9 mouse cellular contexts compared by ENCODE assay signal in the genomic region with DNA sequence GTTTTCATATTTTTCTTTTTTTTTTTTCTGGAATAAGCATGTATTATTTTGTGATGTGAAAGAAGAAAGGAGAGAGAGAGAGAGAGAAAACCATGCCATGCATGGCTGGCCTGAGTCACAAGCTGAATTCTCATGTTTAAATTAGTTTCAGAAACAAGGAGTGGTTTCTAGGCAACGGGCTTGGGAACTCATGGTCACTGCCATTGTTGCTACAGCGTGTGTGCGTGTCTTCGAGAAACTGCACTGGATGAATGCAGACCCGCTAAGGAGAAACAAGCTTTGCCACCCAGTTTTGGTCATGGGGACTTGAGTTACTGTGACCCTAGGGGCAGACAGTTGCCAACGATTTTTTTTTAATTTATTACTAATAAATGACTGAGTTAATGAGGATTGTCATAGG. TPM values are rescaled to one million over a fixed set of nuclear protein-coding genes. Genes with fewer than 3 reads are reported as not detected.
A peak's percentile ranks its signal among the peaks of the same experiment; 100 is the strongest.
DNase-seq lines count a peak whose midpoint lies in the region; ATAC-seq and TF ChIP-seq lines count a peak whose summit lies in the region.
"Had no signal": no experiment of that assay in that cellular context is flagged by ENCODE, and none has a peak within 500 bp of the region (broad histone marks: within the 10 kb centered on the region; RNA-seq: fewer than 3 reads in every experiment).

No protein-coding gene starts in this region.

- TF ChIP-seq CTCF in layer of hippocampus, adult 2 months (conservative IDR thresholded peaks at IDR 0.05) = no peak

- no peaks in the 10 kb centered on the region for H3K27me3 ChIP-seq in embryonic facial prominence, embryonic 10.5 days (replicated peaks; ENCODE audit: low read depth, poor library complexity, severe bottlenecking)
- H3K27me3 ChIP-seq in limb, embryonic 15.5 days = no peaks in the 10 kb centered on the region

- no peaks in the 10 kb centered on the region for H3K36me3 ChIP-seq in embryonic facial prominence, embryonic 10.5 days (replicated peaks)
- no peaks in the 10 kb centered on the region for H3K36me3 ChIP-seq in limb, embryonic 15.5 days

- no peak overlapping the region for H3K9ac ChIP-seq in limb, embryonic 15.5 days

- no peak for ATAC-seq in limb, embryonic 15.5 days (ENCODE audit: insufficient number of reproducible peaks, low FRiP score, low TSS enrichment, low read depth)
- ATAC-seq in CD4-positive, CD25-positive, alpha-beta regulatory T cell, adult 4 months = no peak

- no peak overlapping the region for H3K4me2 ChIP-seq in limb, embryonic 15.5 days

- no peaks in the 10 kb centered on the region for H3K9me3 ChIP-seq in embryonic facial prominence, embryonic 10.5 days
- H3K9me3 ChIP-seq in limb, embryonic 15.5 days = no peaks in the 10 kb centered on the region

- peak overlapping the region; percentile 72 for H3K27ac ChIP-seq in layer of hippocampus, adult 2 months
- peak overlapping the region; percentile 81 for H3K27ac ChIP-seq in embryonic facial prominence, embryonic 10.5 days (replicated peaks)
- peak overlapping the region; percentile 48 for H3K27ac ChIP-seq in limb, embryonic 15.5 days

- 63% methylated on average over 6 of the region's 6 CpGs for WGBS in embryonic facial prominence, embryonic 10.5 days
- WGBS in limb, embryonic 15.5 days = 35% methylated on average over 6 of the region's 6 CpGs

- H3K4me1 ChIP-seq in embryonic facial prominence, embryonic 10.5 days = peaks cover 14% of the 10 kb centered on the region
- H3K4me1 ChIP-seq in limb, embryonic 15.5 days = peaks cover 11% of the 10 kb centered on the region; the same call in 1 of the 2 replicates

- peak in 1 of 2 experiments; percentile 47 for DNase-seq in layer of hippocampus, adult 2 months (ENCODE audit: low spot score in 2 of 2)
- no peak for DNase-seq in layer of hippocampus, postnatal 36 days
- DNase-seq in embryonic facial prominence, embryonic 10.5 days (ENCODE audit: low spot score) = peak; percentile 49
- peak; percentile 61 for DNase-seq in induced T-regulatory cell, adult 2 months (ENCODE audit: low read depth)
- no peak for DNase-seq in cerebellum, postnatal 36 days
- no peak for DNase-seq in urinary bladder, postnatal 25 days (ENCODE audit: low spot score)

- no peak overlapping the region; the same call in 1 of the 2 replicates for H3K4me3 ChIP-seq in layer of hippocampus, adult 2 months
- H3K4me3 ChIP-seq in embryonic facial prominence, embryonic 10.5 days = peak overlapping the region; percentile 12; the same call in 1 of the 2 replicates
- H3K4me3 ChIP-seq in limb, embryonic 15.5 days = no peak overlapping the region

RNA-seq across cellular contexts. Expression of gene Chrna9, which starts 15.5 kb away (rescaled TPM):
- total RNA-seq in layer of hippocampus, adult 2 months (2021) = not detected
- total RNA-seq in layer of hippocampus, postnatal 36 days (2021) = not detected
- 0.29 and 0.94 TPM in 2 replicates for polyA plus RNA-seq in embryonic facial prominence, embryonic 10.5 days (2016; fragmentation: Nextera tagmentation; extraction: Ambion mirVana)
- 0.13 and 0.96 TPM in 2 replicates for polyA plus RNA-seq in limb, embryonic 15.5 days (2015; fragmentation: Nextera tagmentation; extraction: Ambion mirVana)
- 1 to 10 TPM; 2.0 to 2.1 TPM for polyA plus RNA-seq in CD4-positive, CD25-positive, alpha-beta regulatory T cell, adult 4 months (2017; shearing (Covaris generic))
- total RNA-seq: hematopoietic stem cell, adult 5-6 weeks had no signal

RNA-seq across cellular contexts. Expression of gene 9130230L23Rik, which starts 53.8 kb away (rescaled TPM):
- total RNA-seq in layer of hippocampus, adult 2 months (2021) = not detected
- total RNA-seq in layer of hippocampus, postnatal 36 days (2021) = not detected
- not detected in 2 replicates for polyA plus RNA-seq in embryonic facial prominence, embryonic 10.5 days (2016; fragmentation: Nextera tagmentation; extraction: Ambion mirVana)
- 0.10 TPM in 1 of 2 replicates, not detected in the other for polyA plus RNA-seq in limb, embryonic 15.5 days (2015; fragmentation: Nextera tagmentation; extraction: Ambion mirVana)
- polyA plus RNA-seq in CD4-positive, CD25-positive, alpha-beta regulatory T cell, adult 4 months (2017; shearing (Covaris generic)) = not detected
- total RNA-seq: hematopoietic stem cell, adult 5-6 weeks had no signal

Comparison
In these comparisons a context has a peak if more than half of its experiments do, and no peak if none do; other contexts are left out.
1. DNase-seq: peak in embryonic facial prominence, embryonic 10.5 days (single experiment) and induced T-regulatory cell, adult 2 months (single experiment); none in layer of hippocampus, postnatal 36 days (0 of 2), cerebellum, postnatal 36 days (0 of 2) and urinary bladder, postnatal 25 days (single experiment).
2. Peak in every context shown above with its lines, with median percentiles within 50 percentile points of each other: H3K27ac ChIP-seq.